Mouse (Mus musculus) spleen, adult 2 months (tissue): Measurements from ENCODE around the gene Mfsd11.

ENCODE experiments used
- CTCF ChIP-seq: fragments of 200-500 bp; IDR thresholded peaks from 2 replicates; pipeline ENCODE4 v1.5.1; 2011; ENCODE audit warnings: mild to moderate bottlenecking, inconsistent platforms; ENCODE audit not compliant: insufficient read depth, insufficient read length, insufficient replicate concordance; ENCODE audit errors: extremely low read depth
- POLR2A ChIP-seq: fragments of 200-500 bp; IDR thresholded peaks from 2 replicates; pipeline ENCODE4 v1.6.1; 2011; ENCODE audit warnings: low read depth, low read length, inconsistent platforms

GRCm38 (mm10) chr11:116838936-116839335 lies 13.3 kb upstream of the Mfsd11 start:
- TF ChIP-seq POLR2A (no peak), CTCF (no peak)
